Mouse (Mus musculus): ENCODE data around the gene Pax5. TPM values are rescaled to one million over a fixed set of nuclear protein-coding genes. Genes with fewer than 3 reads are reported as not detected.
A peak's percentile ranks its signal among the peaks of the same experiment; 100 is the strongest.

Pax5 gene
- polyA plus RNA-seq, 1 experiment from 2014 or later: 0.06 TPM

DNA sequence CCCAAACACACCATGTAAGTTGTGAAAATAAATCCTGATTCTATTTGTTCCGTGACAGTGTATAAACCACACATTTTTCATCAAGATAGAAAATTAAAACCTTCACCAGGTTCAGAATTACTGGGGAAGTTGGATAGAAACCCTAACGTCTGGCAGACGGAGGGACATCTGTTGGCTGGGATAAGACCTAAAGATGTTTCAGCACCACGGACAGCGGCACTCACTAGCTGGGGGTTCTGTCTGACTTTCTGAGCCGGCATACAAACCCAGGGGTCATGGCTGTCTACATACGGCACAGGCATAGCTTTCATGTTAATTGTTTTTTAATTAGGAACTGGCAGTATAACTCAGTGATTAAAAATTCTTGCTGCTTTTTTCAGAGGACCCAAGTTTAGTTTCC, 198.6 kb downstream of the Pax5 start:
- H3K9me3 ChIP-seq (replicated peaks): no peaks in the 10 kb centered on the region
- peaks cover 15% of the 10 kb centered on the region for H3K27me3 ChIP-seq (replicated peaks)
- 13% methylated on average over 7 of the region's 7 CpGs for WGBS (ENCODE audit: insufficient replicate concordance)
- no peak overlapping the region for H3K27ac ChIP-seq
- ATAC-seq: no peak
- no peak overlapping the region for H3K4me2 ChIP-seq
- H3K9ac ChIP-seq: no peak overlapping the region
- no peaks in the 10 kb centered on the region for H3K4me1 ChIP-seq
- no peak overlapping the region for H3K4me3 ChIP-seq
- no peaks in the 10 kb centered on the region for H3K36me3 ChIP-seq

DNA sequence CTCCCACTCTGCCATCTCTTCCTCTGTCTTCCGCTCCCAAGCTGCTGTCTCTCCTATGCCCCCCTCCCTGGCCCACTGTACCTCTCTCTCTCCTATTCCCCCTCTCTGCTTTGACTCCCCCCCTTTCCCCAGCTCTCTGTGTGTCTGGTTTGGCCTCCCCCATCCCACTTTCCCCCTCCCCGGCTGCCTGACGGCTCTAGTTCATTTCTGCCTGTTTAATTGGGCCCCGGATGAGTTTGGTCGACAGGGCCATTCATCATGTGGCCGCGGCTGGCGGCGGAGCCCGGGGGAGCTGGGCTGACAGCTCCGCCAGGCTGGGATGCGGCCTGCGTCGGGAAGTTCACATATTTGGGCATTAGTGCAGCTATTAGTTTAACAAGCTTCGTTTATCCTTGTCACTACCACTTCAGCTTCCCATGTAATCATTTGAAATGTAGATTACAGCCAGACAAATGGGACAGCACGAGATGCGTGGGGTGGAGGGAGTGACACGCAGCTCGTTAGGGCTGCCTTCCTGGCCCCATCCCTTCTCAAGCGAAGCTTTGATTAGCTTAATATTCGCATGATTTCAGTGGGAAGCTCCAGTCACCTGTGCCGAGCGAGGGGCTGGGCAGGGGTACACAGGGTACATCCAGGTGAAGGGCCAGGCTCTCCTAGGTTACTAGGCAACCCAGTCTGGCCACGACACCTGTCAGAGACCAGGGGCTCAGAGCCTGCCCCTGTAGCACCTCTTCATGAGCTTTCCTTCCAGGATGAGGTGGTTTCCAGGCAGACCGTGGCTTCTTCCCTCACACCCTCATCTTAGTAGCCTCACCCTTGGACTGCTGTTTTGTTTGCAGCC, 201.7 kb downstream of the Pax5 start:
- Histone ChIP-seq H3K36me3 (no peaks in the 10 kb centered on the region), H3K27ac (no peak overlapping the region), H3K9me3 (replicated peaks) (no peaks in the 10 kb centered on the region), H3K4me3 (no peak overlapping the region), H3K4me2 (peak overlapping the region; percentile 5; the same call in 1 of the 2 replicates), H3K4me1 (no peaks in the 10 kb centered on the region), H3K27me3 (replicated peaks) (peaks cover 16% of the 10 kb centered on the region), H3K9ac (no peak overlapping the region)
- WGBS (ENCODE audit: insufficient replicate concordance): 36% methylated on average over 25 of the region's 25 CpGs
- no peak for ATAC-seq

GRCm38 (mm10) chr4:44507861-44508260, 202.4 kb downstream of the Pax5 start:
- H3K9ac ChIP-seq: no peak overlapping the region
- H3K27me3 ChIP-seq (replicated peaks): peaks cover 16% of the 10 kb centered on the region
- WGBS (ENCODE audit: insufficient replicate concordance): 53% methylated on average over 14 of the region's 14 CpGs
- no peaks in the 10 kb centered on the region for H3K36me3 ChIP-seq
- H3K4me3 ChIP-seq: no peak overlapping the region
- no peaks in the 10 kb centered on the region for H3K9me3 ChIP-seq (replicated peaks)
- no peak overlapping the region for H3K27ac ChIP-seq
- ATAC-seq: no peak
- H3K4me1 ChIP-seq: no peaks in the 10 kb centered on the region
- H3K4me2 ChIP-seq: peak overlapping the region; percentile 5; the same call in 1 of the 2 replicates

GRCm38 (mm10) chr4:44504998-44505397, 205.3 kb downstream of the Pax5 start:
- H3K4me1 ChIP-seq: no peaks in the 10 kb centered on the region
- H3K36me3 ChIP-seq: no peaks in the 10 kb centered on the region
- 55% methylated on average over 7 of the region's 7 CpGs for WGBS (ENCODE audit: insufficient replicate concordance)
- no peak for ATAC-seq
- no peak overlapping the region for H3K4me3 ChIP-seq
- no peak overlapping the region for H3K4me2 ChIP-seq
- H3K9me3 ChIP-seq (replicated peaks): no peaks in the 10 kb centered on the region
- no peak overlapping the region for H3K9ac ChIP-seq
- no peak overlapping the region for H3K27ac ChIP-seq
- peaks cover 16% of the 10 kb centered on the region for H3K27me3 ChIP-seq (replicated peaks)

- ATAC-seq: no peak
- no peak overlapping the region for H3K27ac ChIP-seq
- H3K9me3 ChIP-seq (replicated peaks): no peaks in the 10 kb centered on the region
- H3K9ac ChIP-seq: no peak overlapping the region
- no peak overlapping the region for H3K4me2 ChIP-seq
- 0 out of 2 replicates have a peak, but pooled peaks cover 2% of the 10 kb centered on the region for H3K27me3 ChIP-seq (replicated peaks)
- no peaks in the 10 kb centered on the region for H3K36me3 ChIP-seq
- WGBS (ENCODE audit: insufficient replicate concordance): 54% methylated on average over 9 of the region's 9 CpGs
- H3K4me1 ChIP-seq: no peaks in the 10 kb centered on the region
- H3K4me3 ChIP-seq: no peak overlapping the region
Measured at GRCm38 (mm10) chr4:44502196-44502867, 208.0 kb downstream of the Pax5 start.

DNA sequence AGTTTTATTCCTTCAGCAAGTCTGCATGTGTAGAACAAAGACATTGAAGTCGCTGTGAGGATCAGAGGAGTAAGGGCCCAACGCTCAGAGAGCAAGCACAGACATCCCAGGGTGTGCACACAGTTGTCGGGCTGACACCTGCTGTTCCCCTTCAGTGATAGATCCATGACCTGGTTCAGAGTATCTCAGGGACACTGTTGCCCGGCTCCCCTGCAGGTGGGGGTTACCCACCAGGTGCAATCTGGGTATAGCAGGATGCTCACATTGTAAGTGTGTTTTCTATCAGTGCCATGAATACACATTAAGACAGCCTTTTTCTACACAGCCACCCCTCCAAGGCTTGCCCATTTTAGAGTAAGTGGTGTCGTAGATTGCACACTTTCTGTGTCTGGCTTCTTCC, 212.1 kb downstream of the Pax5 start:
- Histone ChIP-seq H3K36me3 (no peaks in the 10 kb centered on the region), H3K4me3 (no peak overlapping the region), H3K4me1 (no peaks in the 10 kb centered on the region), H3K27me3 (replicated peaks) (no peaks in the 10 kb centered on the region), H3K27ac (no peak overlapping the region), H3K4me2 (no peak overlapping the region), H3K9me3 (replicated peaks) (no peaks in the 10 kb centered on the region), H3K9ac (no peak overlapping the region)
- 67% methylated on average over 5 of the region's 5 CpGs for WGBS (ENCODE audit: insufficient replicate concordance)
- ATAC-seq: no peak

DNA sequence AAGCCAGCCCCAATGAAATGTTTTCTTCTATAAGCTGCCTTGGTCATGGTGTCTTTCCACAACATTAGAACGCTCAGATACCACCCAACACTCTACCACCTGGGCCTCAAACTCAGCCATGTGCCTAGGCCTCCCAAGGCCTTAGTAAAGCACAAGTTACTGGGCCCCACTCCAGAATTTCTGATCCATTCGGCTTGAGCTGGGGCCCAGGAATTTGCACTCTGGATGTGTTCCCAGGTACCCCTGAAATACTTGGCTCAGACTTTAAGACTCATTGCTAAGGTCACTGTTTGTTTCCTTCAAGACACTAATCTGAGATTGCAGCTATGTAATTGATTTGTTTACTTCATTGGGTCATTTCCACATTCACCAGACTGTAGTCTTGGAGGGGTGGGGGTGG, 214.5 kb downstream of the Pax5 start:
- Histone ChIP-seq H3K27ac (no peak overlapping the region), H3K4me2 (no peak overlapping the region), H3K27me3 (replicated peaks) (no peaks in the 10 kb centered on the region), H3K36me3 (no peaks in the 10 kb centered on the region), H3K9me3 (replicated peaks) (no peaks in the 10 kb centered on the region), H3K4me3 (no peak overlapping the region), H3K4me1 (no peaks in the 10 kb centered on the region), H3K9ac (no peak overlapping the region)
- no peak for ATAC-seq
- WGBS (ENCODE audit: insufficient replicate concordance): 68% methylated on average over 2 of the region's 2 CpGs

DNA sequence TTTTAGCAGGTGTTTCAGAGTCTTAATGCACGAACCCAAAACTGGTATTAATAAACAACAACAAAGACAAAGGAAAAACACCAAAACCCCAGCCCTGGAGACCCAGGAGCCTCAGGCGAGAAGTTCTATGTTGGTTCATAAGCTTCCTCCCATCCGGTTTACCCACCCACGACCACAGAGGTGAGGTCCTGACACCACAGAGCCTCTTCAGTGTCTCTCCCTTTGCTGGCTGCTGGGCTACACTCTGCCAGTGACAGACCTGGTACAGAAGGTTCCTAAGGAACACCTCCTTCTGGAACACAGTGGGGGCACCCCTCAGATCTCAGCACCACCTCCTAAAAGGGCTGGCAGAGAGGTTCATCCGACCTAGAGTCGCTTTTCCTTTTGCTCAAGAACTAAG, 216.5 kb downstream of the Pax5 start:
- no peaks in the 10 kb centered on the region for H3K27me3 ChIP-seq (replicated peaks)
- H3K4me3 ChIP-seq: no peak overlapping the region
- no peak for ATAC-seq
- no peak overlapping the region for H3K9ac ChIP-seq
- 39% methylated on average over 6 of the region's 6 CpGs for WGBS (ENCODE audit: insufficient replicate concordance)
- H3K4me1 ChIP-seq: no peaks in the 10 kb centered on the region
- H3K9me3 ChIP-seq (replicated peaks): no peaks in the 10 kb centered on the region
- H3K27ac ChIP-seq: no peak overlapping the region
- H3K4me2 ChIP-seq: no peak overlapping the region
- H3K36me3 ChIP-seq: no peaks in the 10 kb centered on the region

GRCm38 (mm10) chr4:44490872-44491271, 219.4 kb downstream of the Pax5 start:
- Histone ChIP-seq H3K27me3 (replicated peaks) (no peaks in the 10 kb centered on the region), H3K9me3 (replicated peaks) (no peaks in the 10 kb centered on the region), H3K9ac (no peak overlapping the region), H3K4me1 (no peaks in the 10 kb centered on the region), H3K4me2 (no peak overlapping the region), H3K4me3 (no peak overlapping the region), H3K27ac (no peak overlapping the region), H3K36me3 (no peaks in the 10 kb centered on the region)
- no peak for ATAC-seq
- WGBS (ENCODE audit: insufficient replicate concordance): 67% methylated on average over 6 of the region's 6 CpGs

GRCm38 (mm10) chr4:44488702-44489101, 221.6 kb downstream of the Pax5 start:
- Histone ChIP-seq H3K36me3 (no peaks in the 10 kb centered on the region), H3K9ac (no peak overlapping the region), H3K4me3 (no peak overlapping the region), H3K4me2 (no peak overlapping the region), H3K27me3 (replicated peaks) (no peaks in the 10 kb centered on the region), H3K4me1 (no peaks in the 10 kb centered on the region), H3K27ac (no peak overlapping the region), H3K9me3 (replicated peaks) (no peaks in the 10 kb centered on the region)
- 56% methylated on average over 8 of the region's 8 CpGs for WGBS (ENCODE audit: insufficient replicate concordance)
- no peak for ATAC-seq

DNA sequence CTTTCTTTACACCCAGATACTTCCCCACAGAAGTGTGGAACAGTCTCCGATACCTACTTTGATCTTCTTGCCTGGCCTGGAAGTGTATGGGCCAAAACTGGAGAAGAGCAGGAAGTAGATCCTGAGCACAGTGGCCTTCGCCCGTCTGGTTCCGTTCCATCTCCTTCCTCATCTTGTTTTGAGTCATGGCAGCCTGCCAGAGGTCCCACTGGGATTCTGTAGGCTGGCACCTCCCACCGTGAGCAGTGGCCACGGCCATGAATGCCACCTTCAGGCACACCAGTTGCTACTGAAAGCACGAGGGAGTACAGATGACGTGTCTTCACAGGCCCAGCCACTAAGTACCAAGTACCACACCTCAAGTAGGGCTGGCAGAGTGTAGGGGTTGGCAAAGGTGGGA, 222.1 kb downstream of the Pax5 start:
- Histone ChIP-seq H3K4me3 (no peak overlapping the region), H3K36me3 (no peaks in the 10 kb centered on the region), H3K27me3 (replicated peaks) (no peaks in the 10 kb centered on the region), H3K27ac (no peak overlapping the region), H3K9ac (no peak overlapping the region), H3K4me2 (no peak overlapping the region), H3K9me3 (replicated peaks) (no peaks in the 10 kb centered on the region), H3K4me1 (no peaks in the 10 kb centered on the region)
- no peak for ATAC-seq
- WGBS (ENCODE audit: insufficient replicate concordance): 62% methylated on average over 8 of the region's 8 CpGs

- no peaks in the 10 kb centered on the region for H3K4me1 ChIP-seq
- no peak overlapping the region for H3K4me2 ChIP-seq
- no peak overlapping the region for H3K9ac ChIP-seq
- H3K27ac ChIP-seq: no peak overlapping the region
- no peaks in the 10 kb centered on the region for H3K27me3 ChIP-seq (replicated peaks)
- no peak for ATAC-seq
- 76% methylated on average over 9 of the region's 9 CpGs for WGBS (ENCODE audit: insufficient replicate concordance)
- no peak overlapping the region for H3K4me3 ChIP-seq
- H3K9me3 ChIP-seq (replicated peaks): peaks cover 12% of the 10 kb centered on the region; the same call in 1 of the 2 replicates
- no peaks in the 10 kb centered on the region for H3K36me3 ChIP-seq
Measured at GRCm38 (mm10) chr4:44482851-44483250, 227.4 kb downstream of the Pax5 start.

Data from liver, embryonic 12.5 days (tissue).